Mouse (Mus musculus) cerebellum, adult 2 months (tissue): ENCODE measurements around the gene Asxl1.

ENCODE experiments used
- CTCF ChIP-seq: fragments of 200-500 bp; IDR thresholded peaks from 2 replicates; pipeline ENCODE4 v1.5.1; 2011; ENCODE audit warnings: low read depth, mild to moderate bottlenecking, control low read depth, low read length, moderate library complexity, borderline replicate concordance; ENCODE audit not compliant: insufficient read depth
- POLR2A ChIP-seq: fragments of 200-500 bp; IDR thresholded peaks from 2 replicates; pipeline ENCODE4 v1.6.1; 2011; ENCODE audit warnings: low read length, control low read depth, borderline replicate concordance; ENCODE audit not compliant: insufficient read depth

DNA sequence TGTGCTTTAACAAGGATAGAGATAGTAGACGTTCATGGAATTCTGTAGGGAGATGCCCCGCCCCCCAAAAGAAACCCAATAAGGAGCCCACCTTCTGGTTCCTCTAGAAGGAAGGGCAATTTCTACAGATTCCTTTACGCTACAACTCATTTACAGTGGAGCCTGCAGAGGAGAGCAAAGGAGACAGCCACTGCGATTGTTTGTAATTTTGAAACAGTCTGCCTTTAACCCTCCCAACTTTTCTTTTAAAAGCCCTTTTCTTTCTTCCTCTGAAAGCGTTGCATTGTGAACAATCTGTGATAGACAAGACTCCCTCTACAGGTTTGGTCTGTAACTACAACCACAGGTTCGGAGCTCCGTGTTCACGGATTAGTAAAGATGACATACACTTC, 100.4 kb downstream of the Asxl1 start:
- TF ChIP-seq CTCF, result peak; percentile 31; the same call in 1 of the 2 replicates
- no peak for TF ChIP-seq POLR2A
